Mouse (Mus musculus): ENCODE data around the gene Ccdc88c. TPM values are rescaled to one million over a fixed set of nuclear protein-coding genes. Genes with fewer than 3 reads are reported as not detected.

Ccdc88c gene
- polyA plus RNA-seq, 2 experiments: 5.3 to 9.2 TPM

GRCm38 (mm10) chr12:100875960-100876359 lies 152.9 kb downstream of the Ccdc88c start:
- Histone ChIP-seq H3K4me3 (ENCODE audit: insufficient read depth in 1 of 2, low read depth in 2 of 2, low read length in 2 of 2) (no peak overlapping the region), H3K27me3 (ENCODE audit: control insufficient read depth, insufficient read depth, low read length) (no peaks in the 10 kb centered on the region), H3K4me2 (ENCODE audit: low read depth) (no peak overlapping the region), H3K36me3 (replicated peaks; ENCODE audit: control insufficient read depth, insufficient read depth, low read depth) (no peaks in the 10 kb centered on the region), H3K9ac (replicated peaks) (no peak overlapping the region), H3K4me1 (replicated peaks; ENCODE audit: control insufficient read depth in 2 of 2, insufficient read depth in 2 of 2, low read length in 1 of 2) (no peaks in the 10 kb centered on the region), H3K9me3 (ENCODE audit: control insufficient read depth, low read length) (no peaks in the 10 kb centered on the region), H3K27ac (no peak overlapping the region)
- DNase-seq (ENCODE audit: low read depth in 3 of 3, low spot score in 3 of 3) (no peak), ATAC-seq (ENCODE audit: insufficient read depth) (no peak)
- TF ChIP-seq EP300 (IDR thresholded peaks at IDR 0.05; ENCODE audit: low read depth) (no peak), CTCF (IDR thresholded peaks at IDR 0.05; ENCODE audit: low read depth) (no peak)
- WGBS (ENCODE audit: insufficient replicate concordance): 51% methylated on average over 5 of the region's 6 CpGs

- no peak for DNase-seq (ENCODE audit: low read depth in 3 of 3, low spot score in 3 of 3)
- Histone ChIP-seq H3K4me3 (ENCODE audit: insufficient read depth in 1 of 2, low read depth in 2 of 2, low read length in 2 of 2) (no peak overlapping the region), H3K4me2 (ENCODE audit: low read depth) (no peak overlapping the region), H3K27me3 (ENCODE audit: control insufficient read depth, insufficient read depth, low read length) (no peaks in the 10 kb centered on the region), H3K4me1 (replicated peaks; ENCODE audit: control insufficient read depth in 2 of 2, insufficient read depth in 2 of 2, low read length in 1 of 2) (no peaks in the 10 kb centered on the region), H3K9me3 (ENCODE audit: control insufficient read depth, low read length) (no peaks in the 10 kb centered on the region), H3K9ac (replicated peaks) (no peak overlapping the region), H3K36me3 (replicated peaks; ENCODE audit: control insufficient read depth, insufficient read depth, low read depth) (no peaks in the 10 kb centered on the region), H3K27ac (no peak overlapping the region)
- no peak for TF ChIP-seq EP300 (IDR thresholded peaks at IDR 0.05; ENCODE audit: low read depth)
- TF ChIP-seq CTCF (IDR thresholded peaks at IDR 0.05; ENCODE audit: low read depth): no peak
- 34% methylated on average over 3 of the region's 3 CpGs for WGBS (ENCODE audit: insufficient replicate concordance)
- no peak for ATAC-seq (ENCODE audit: insufficient read depth)
Observed at GRCm38 (mm10) chr12:100875553-100875952, 153.3 kb downstream of the Ccdc88c start.

DNA sequence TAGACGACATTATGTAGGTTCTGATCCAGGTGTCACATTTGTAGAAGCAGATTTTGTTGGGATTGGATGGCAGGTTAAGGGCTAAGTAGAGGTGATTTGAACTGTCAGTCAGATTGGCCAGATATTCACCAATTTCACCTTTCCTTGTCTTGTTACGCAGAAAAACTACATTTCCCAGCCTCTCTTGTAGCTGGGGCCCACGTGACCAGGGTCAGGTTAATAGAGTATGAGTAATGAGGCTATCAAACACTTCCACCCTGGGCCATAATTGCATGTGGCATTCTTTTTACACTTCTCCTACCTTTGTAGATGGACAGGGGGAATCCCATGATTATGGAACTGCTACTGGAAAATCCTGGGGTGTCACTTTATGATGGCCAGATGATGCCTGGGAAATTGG lies 155.2 kb downstream of the Ccdc88c start:
- WGBS (ENCODE audit: insufficient replicate concordance): 57% methylated on average over 3 of the region's 3 CpGs
- Histone ChIP-seq H3K9ac (replicated peaks) (no peak overlapping the region), H3K4me1 (replicated peaks; ENCODE audit: control insufficient read depth in 2 of 2, insufficient read depth in 2 of 2, low read length in 1 of 2) (no peaks in the 10 kb centered on the region), H3K4me3 (ENCODE audit: insufficient read depth in 1 of 2, low read depth in 2 of 2, low read length in 2 of 2) (no peak overlapping the region), H3K36me3 (replicated peaks; ENCODE audit: control insufficient read depth, insufficient read depth, low read depth) (no peaks in the 10 kb centered on the region), H3K4me2 (ENCODE audit: low read depth) (no peak overlapping the region), H3K27me3 (ENCODE audit: control insufficient read depth, insufficient read depth, low read length) (no peaks in the 10 kb centered on the region), H3K27ac (no peak overlapping the region), H3K9me3 (ENCODE audit: control insufficient read depth, low read length) (no peaks in the 10 kb centered on the region)
- DNase-seq (ENCODE audit: low read depth in 3 of 3, low spot score in 3 of 3): no peak
- no peak for ATAC-seq (ENCODE audit: insufficient read depth)
- TF ChIP-seq EP300 (IDR thresholded peaks at IDR 0.05; ENCODE audit: low read depth) (no peak), CTCF (IDR thresholded peaks at IDR 0.05; ENCODE audit: low read depth) (no peak)

GRCm38 (mm10) chr12:100871841-100872240 lies 157.0 kb downstream of the Ccdc88c start:
- Histone ChIP-seq H3K9me3 (ENCODE audit: control insufficient read depth, low read length) (no peaks in the 10 kb centered on the region), H3K4me3 (ENCODE audit: insufficient read depth in 1 of 2, low read depth in 2 of 2, low read length in 2 of 2) (no peak overlapping the region), H3K4me1 (replicated peaks; ENCODE audit: control insufficient read depth in 2 of 2, insufficient read depth in 2 of 2, low read length in 1 of 2) (no peaks in the 10 kb centered on the region), H3K36me3 (replicated peaks; ENCODE audit: control insufficient read depth, insufficient read depth, low read depth) (no peaks in the 10 kb centered on the region), H3K9ac (replicated peaks) (no peak overlapping the region), H3K27ac (no peak overlapping the region), H3K27me3 (ENCODE audit: control insufficient read depth, insufficient read depth, low read length) (no peaks in the 10 kb centered on the region), H3K4me2 (ENCODE audit: low read depth) (no peak overlapping the region)
- ATAC-seq (ENCODE audit: insufficient read depth) (no peak), DNase-seq (ENCODE audit: low read depth in 3 of 3, low spot score in 3 of 3) (no peak)
- WGBS (ENCODE audit: insufficient replicate concordance): 47% methylated on average over 2 of the region's 2 CpGs
- TF ChIP-seq CTCF (IDR thresholded peaks at IDR 0.05; ENCODE audit: low read depth) (no peak), EP300 (IDR thresholded peaks at IDR 0.05; ENCODE audit: low read depth) (no peak)

GRCm38 (mm10) chr12:100871234-100871633 lies 157.6 kb downstream of the Ccdc88c start:
- Histone ChIP-seq H3K9ac (replicated peaks) (no peak overlapping the region), H3K4me3 (ENCODE audit: insufficient read depth in 1 of 2, low read depth in 2 of 2, low read length in 2 of 2) (no peak overlapping the region), H3K36me3 (replicated peaks; ENCODE audit: control insufficient read depth, insufficient read depth, low read depth) (no peaks in the 10 kb centered on the region), H3K4me1 (replicated peaks; ENCODE audit: control insufficient read depth in 2 of 2, insufficient read depth in 2 of 2, low read length in 1 of 2) (no peaks in the 10 kb centered on the region), H3K4me2 (ENCODE audit: low read depth) (no peak overlapping the region), H3K9me3 (ENCODE audit: control insufficient read depth, low read length) (no peaks in the 10 kb centered on the region), H3K27me3 (ENCODE audit: control insufficient read depth, insufficient read depth, low read length) (no peaks in the 10 kb centered on the region), H3K27ac (no peak overlapping the region)
- no peak for DNase-seq (ENCODE audit: low read depth in 3 of 3, low spot score in 3 of 3)
- WGBS (ENCODE audit: insufficient replicate concordance): 68% methylated on average over 6 of the region's 6 CpGs
- no peak for TF ChIP-seq EP300 (IDR thresholded peaks at IDR 0.05; ENCODE audit: low read depth)
- no peak for ATAC-seq (ENCODE audit: insufficient read depth)

Data from liver, embryonic 14.5 days (tissue).